ENCODE assay signal across 8 mouse cellular contexts in the genomic region with DNA sequence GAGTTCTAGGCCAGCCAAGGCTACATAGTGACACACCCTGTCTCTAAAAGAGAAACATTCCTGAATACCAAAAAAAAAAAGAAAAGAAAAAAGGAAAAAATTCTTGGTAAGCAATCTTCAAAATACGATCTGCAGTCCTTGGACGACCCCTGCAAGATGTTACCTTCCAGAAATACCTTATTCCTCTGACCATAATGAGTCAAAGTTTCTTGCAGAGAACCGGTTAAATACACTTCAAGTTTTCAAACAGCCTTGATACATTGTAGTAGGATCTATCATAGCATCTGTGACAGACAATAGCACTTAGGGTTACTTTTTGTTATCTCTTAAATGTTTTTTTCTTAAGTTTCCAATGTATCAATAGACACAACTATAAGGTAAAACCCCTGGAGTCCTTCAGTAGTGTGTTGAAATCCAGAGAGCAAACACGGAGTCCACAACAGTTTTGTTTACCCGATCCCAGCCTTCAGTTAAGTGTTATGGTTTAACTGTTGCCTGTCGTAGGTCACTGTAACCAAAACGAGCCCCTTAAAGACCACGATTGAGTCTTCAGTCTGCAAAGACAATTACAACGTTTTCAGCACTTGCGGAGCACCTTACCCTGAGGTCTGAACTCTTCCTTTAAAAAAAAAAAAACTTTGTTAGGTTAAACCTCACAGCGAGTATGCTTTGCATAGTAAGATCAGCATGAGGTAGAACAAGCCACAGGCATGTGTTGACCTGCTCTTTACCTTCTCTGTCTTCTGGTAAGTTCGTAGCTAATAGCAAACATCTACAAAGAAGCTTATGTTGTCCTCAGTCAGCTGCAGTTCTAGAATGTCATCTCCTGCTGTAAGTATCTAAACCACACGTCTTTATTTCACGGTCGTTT. TPM values are rescaled to one million over a fixed set of nuclear protein-coding genes. Genes with fewer than 3 reads are reported as not detected.
A peak's percentile ranks its signal among the peaks of the same experiment; 100 is the strongest.
DNase-seq lines count a peak whose midpoint lies in the region; ATAC-seq lines count a peak whose summit lies in the region.

No protein-coding gene starts in this region.

- H3K4me2 ChIP-seq in hindbrain, embryonic 12.5 days (replicated peaks) = peak overlapping the region; percentile 55
- H3K4me2 ChIP-seq in midbrain, embryonic 16.5 days (ENCODE audit: low read length) = peak overlapping the region; percentile 57

- WGBS in hindbrain, embryonic 12.5 days = 57% methylated on average over 15 of the region's 15 CpGs
- WGBS in midbrain, embryonic 16.5 days = 53% methylated on average over 15 of the region's 15 CpGs

- peak; percentile 15 for DNase-seq in kidney, adult 9 months
- DNase-seq in kidney, postnatal 14 days = no peak
- DNase-seq in NIH3T3 (ENCODE audit: low read depth) = peak; percentile 36
- DNase-seq in left cerebral cortex, adult 9 months (ENCODE audit: low spot score in 2 of 2) = no peak
- DNase-seq in spleen, adult 12 weeks (ENCODE audit: low spot score) = no peak
- DNase-seq in right cerebral cortex, postnatal 4 days = no peak

- H3K9me3 ChIP-seq in hindbrain, embryonic 12.5 days (replicated peaks) = no peaks in the 10 kb centered on the region
- H3K9me3 ChIP-seq in midbrain, embryonic 16.5 days (replicated peaks; ENCODE audit: control insufficient read depth, low read length, poor library complexity, severe bottlenecking) = no peaks in the 10 kb centered on the region

- H3K4me3 ChIP-seq in hindbrain, embryonic 12.5 days = peak overlapping the region; percentile 90
- H3K4me3 ChIP-seq in midbrain, embryonic 16.5 days (ENCODE audit: low read depth, low read length) = peak overlapping the region; percentile 93

- H3K27me3 ChIP-seq in hindbrain, embryonic 12.5 days = no peaks in the 10 kb centered on the region
- H3K27me3 ChIP-seq in midbrain, embryonic 16.5 days (ENCODE audit: control insufficient read depth, insufficient read depth, low read depth, low read length) = no peaks in the 10 kb centered on the region

- no peak for ATAC-seq in hindbrain, embryonic 12.5 days (ENCODE audit: low FRiP score)
- ATAC-seq in midbrain, embryonic 16.5 days = no peak

- H3K4me1 ChIP-seq in hindbrain, embryonic 12.5 days = peaks cover 9% of the 10 kb centered on the region
- peaks cover 16% of the 10 kb centered on the region for H3K4me1 ChIP-seq in midbrain, embryonic 16.5 days (ENCODE audit: control insufficient read depth, insufficient read depth, low read length)

- H3K36me3 ChIP-seq in hindbrain, embryonic 12.5 days = no peaks in the 10 kb centered on the region
- no peaks in the 10 kb centered on the region for H3K36me3 ChIP-seq in midbrain, embryonic 16.5 days (ENCODE audit: control insufficient read depth, insufficient read depth, low read length)

- peak overlapping the region; percentile 100 for H3K27ac ChIP-seq in hindbrain, embryonic 12.5 days
- H3K27ac ChIP-seq in midbrain, embryonic 16.5 days (ENCODE audit: low read length) = peak overlapping the region; percentile 99

- peak overlapping the region; percentile 97 for H3K9ac ChIP-seq in hindbrain, embryonic 12.5 days
- peak overlapping the region; percentile 97 for H3K9ac ChIP-seq in midbrain, embryonic 16.5 days (ENCODE audit: low read depth, low read length)

RNA-seq across cellular contexts. Expression of a gene that starts 0.8 kb away (rescaled TPM):
- polyA plus RNA-seq in hindbrain, embryonic 12.5 days (2016; fragmentation: Nextera tagmentation; extraction: Ambion mirVana) = 50.5 and 54.4 TPM in 2 replicates
- 31.2 and 39.4 TPM in 2 replicates for polyA plus RNA-seq in midbrain, embryonic 16.5 days (2015; fragmentation: Nextera tagmentation; extraction: Ambion mirVana)

Comparison
In these comparisons a context has a peak if more than half of its experiments do, and no peak if none do; other contexts are left out.
1. DNase-seq: peak in kidney, adult 9 months (single experiment) and NIH3T3 (single experiment); none in kidney, postnatal 14 days (single experiment), left cerebral cortex, adult 9 months (0 of 2), spleen, adult 12 weeks (single experiment) and right cerebral cortex, postnatal 4 days (single experiment).